Mouse (Mus musculus): Measurements from ENCODE around the gene Tgfa. TPM values are rescaled to one million over a fixed set of nuclear protein-coding genes. Genes with fewer than 3 reads are reported as not detected.

Gene Tgfa
- total and polyA plus RNA-seq, 3 experiments = 7.8 to 9.1 TPM; not detected in 1

DNA sequence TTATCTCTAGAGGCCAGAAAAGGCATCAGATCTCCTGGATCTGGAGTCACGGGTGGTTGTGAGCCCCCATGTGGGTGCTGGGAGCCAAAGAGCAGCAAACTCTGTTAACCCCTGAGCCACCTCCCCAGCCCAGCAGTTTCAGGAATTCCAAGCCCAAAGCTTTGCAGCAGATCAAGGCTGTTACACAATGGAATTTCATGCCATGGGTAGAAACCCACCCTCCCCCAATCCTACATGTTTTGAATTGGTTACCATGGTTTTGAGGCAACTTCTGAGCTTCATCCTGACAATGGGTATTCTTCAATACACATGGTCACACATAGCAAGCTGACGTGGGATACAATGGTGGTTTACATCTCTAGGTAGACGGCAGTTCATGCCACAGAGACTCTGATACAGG, 49.8 kb downstream of the Tgfa start:
- Histone ChIP-seq H3K36me3 (ENCODE audit: control insufficient read depth in 1 of 2, insufficient read depth in 2 of 2, low read length in 2 of 2) (peaks cover 0 to 8% of the 10 kb centered on the region in 2 experiments; a peak in 2 of 4 replicates), H3K27ac (ENCODE audit: control insufficient read depth, low read depth, low read length) (no peak overlapping the region), H3K4me3 (ENCODE audit: control insufficient read depth in 1 of 2, insufficient read depth in 1 of 2, low read depth in 2 of 2, low read length in 2 of 2) (no peak overlapping the region), H3K27me3 (ENCODE audit: control insufficient read depth in 1 of 2, insufficient read depth in 2 of 2, low read length in 2 of 2) (no peaks in the 10 kb centered on the region), H3K9ac (ENCODE audit: control insufficient read depth, low read depth, low read length, poor library complexity, severe bottlenecking) (no peak overlapping the region), H3K9me3 (replicated peaks; ENCODE audit: insufficient read depth, low read length) (no peaks in the 10 kb centered on the region), H3K79me2 (ENCODE audit: control insufficient read depth, insufficient read depth, low read length, poor library complexity) (no peaks in the 10 kb centered on the region), H3K4me1 (ENCODE audit: control insufficient read depth in 1 of 2, insufficient read depth in 2 of 2, low read length in 2 of 2) (peaks cover 2 to 7% of the 10 kb centered on the region in 2 experiments; a peak in 3 of 4 replicates)
- no peak for DNase-seq (ENCODE audit: low read depth, low spot score)
- TF ChIP-seq RCOR1 (IDR thresholded peaks at IDR 0.05; ENCODE audit: low read depth, low read length) (no peak), ZMIZ1 (IDR thresholded peaks at IDR 0.05; ENCODE audit: low read depth, low read length) (no peak), HCFC1 (IDR thresholded peaks at IDR 0.05; ENCODE audit: low read depth, low read length) (no peak), EP300 (IDR thresholded peaks at IDR 0.05; ENCODE audit: low read depth in 1 of 2, low read length in 2 of 2) (peak in 1 of 2 experiments; percentile 32; a peak in 2 of 4 replicates)

DNA sequence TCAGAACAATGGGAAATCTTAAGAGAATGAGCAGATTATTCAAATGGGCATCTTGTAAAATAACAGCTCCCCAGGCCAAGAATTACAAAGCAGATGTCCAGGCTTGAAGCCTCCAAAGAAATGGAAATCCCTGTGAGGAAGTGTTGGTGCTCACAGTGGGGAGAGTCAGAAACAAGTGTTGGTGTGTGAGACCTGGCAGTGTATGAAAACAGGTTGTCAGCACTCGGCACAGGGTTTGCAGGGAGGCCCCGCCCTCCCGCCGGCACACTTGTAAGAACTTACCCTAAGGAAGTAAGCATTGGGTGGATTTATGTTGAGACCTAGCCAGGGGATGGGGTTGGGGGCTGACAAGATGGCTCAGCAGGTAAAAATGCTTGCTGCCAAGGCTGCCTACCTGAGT, 50.9 kb downstream of the Tgfa start:
- Histone ChIP-seq H3K79me2 (ENCODE audit: control insufficient read depth, insufficient read depth, low read length, poor library complexity) (no peaks in the 10 kb centered on the region), H3K27ac (ENCODE audit: control insufficient read depth, low read depth, low read length) (no peak overlapping the region), H3K36me3 (ENCODE audit: control insufficient read depth in 1 of 2, insufficient read depth in 2 of 2, low read length in 2 of 2) (peaks cover 0 to 8% of the 10 kb centered on the region in 2 experiments; a peak in 2 of 4 replicates), H3K27me3 (ENCODE audit: control insufficient read depth in 1 of 2, insufficient read depth in 2 of 2, low read length in 2 of 2) (no peaks in the 10 kb centered on the region), H3K4me1 (ENCODE audit: control insufficient read depth in 1 of 2, insufficient read depth in 2 of 2, low read length in 2 of 2) (peaks cover 2 to 7% of the 10 kb centered on the region in 2 experiments; a peak in 3 of 4 replicates), H3K9ac (ENCODE audit: control insufficient read depth, low read depth, low read length, poor library complexity, severe bottlenecking) (no peak overlapping the region), H3K9me3 (replicated peaks; ENCODE audit: insufficient read depth, low read length) (no peaks in the 10 kb centered on the region), H3K4me3 (ENCODE audit: control insufficient read depth in 1 of 2, insufficient read depth in 1 of 2, low read depth in 2 of 2, low read length in 2 of 2) (no peak overlapping the region)
- TF ChIP-seq USF2 (IDR thresholded peaks at IDR 0.05; ENCODE audit: borderline replicate concordance in 1 of 2, insufficient read depth in 1 of 2, low read depth in 1 of 2, low read length in 2 of 2) (no peak), KAT2A (conservative IDR thresholded peaks at IDR 0.05; ENCODE audit: low read depth, low read length) (no peak), MYB (IDR thresholded peaks at IDR 0.05; ENCODE audit: low read depth, low read length) (no peak), GABPA (IDR thresholded peaks at IDR 0.05; ENCODE audit: low read depth, low read length) (no peak), JUND (IDR thresholded peaks at IDR 0.05; ENCODE audit: low read depth, low read length) (no peak), ELF1 (IDR thresholded peaks at IDR 0.05; ENCODE audit: low read depth, low read length) (no peak), MAFK (IDR thresholded peaks at IDR 0.05; ENCODE audit: borderline replicate concordance, low read depth, low read length) (no peak), POLR2A (IDR thresholded peaks at IDR 0.05; ENCODE audit: control insufficient read depth in 1 of 2, insufficient read depth in 1 of 2, low read depth in 1 of 2, low read length in 2 of 2, poor library complexity in 1 of 2) (no peak), EP300 (IDR thresholded peaks at IDR 0.05; ENCODE audit: low read depth in 1 of 2, low read length in 2 of 2) (no peak), CHD1 (IDR thresholded peaks at IDR 0.05; ENCODE audit: low read depth, low read length) (no peak), HCFC1 (IDR thresholded peaks at IDR 0.05; ENCODE audit: low read depth, low read length) (no peak)
- no peak for DNase-seq (ENCODE audit: low read depth, low spot score)

DNA sequence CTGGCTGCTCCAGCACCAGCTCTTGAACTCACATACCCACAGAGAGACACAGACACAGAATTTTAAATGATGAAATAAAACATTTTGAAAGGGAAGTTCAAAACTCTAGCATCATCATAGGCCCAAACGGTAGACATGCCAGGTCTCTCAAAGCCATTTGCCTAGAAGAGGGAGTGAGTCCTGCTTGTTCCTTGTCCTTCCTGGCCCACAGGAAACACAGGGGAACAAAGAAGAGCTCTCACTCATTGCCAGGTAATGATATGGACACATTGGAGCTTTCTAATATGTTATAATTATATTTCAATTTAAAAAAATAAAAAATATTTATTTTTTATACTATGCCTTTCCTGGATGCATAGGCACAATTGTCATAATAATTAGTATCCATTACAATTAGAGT, 53.5 kb downstream of the Tgfa start:
- Histone ChIP-seq H3K79me2 (ENCODE audit: control insufficient read depth, insufficient read depth, low read length, poor library complexity) (no peaks in the 10 kb centered on the region), H3K9ac (ENCODE audit: control insufficient read depth, low read depth, low read length, poor library complexity, severe bottlenecking) (no peak overlapping the region), H3K4me3 (ENCODE audit: control insufficient read depth in 1 of 2, insufficient read depth in 1 of 2, low read depth in 2 of 2, low read length in 2 of 2) (no peak overlapping the region), H3K9me3 (replicated peaks; ENCODE audit: insufficient read depth, low read length) (no peaks in the 10 kb centered on the region), H3K27me3 (ENCODE audit: control insufficient read depth in 1 of 2, insufficient read depth in 2 of 2, low read length in 2 of 2) (no peaks in the 10 kb centered on the region), H3K4me1 (ENCODE audit: control insufficient read depth in 1 of 2, insufficient read depth in 2 of 2, low read length in 2 of 2) (peaks cover 5 to 12% of the 10 kb centered on the region in 2 experiments), H3K36me3 (ENCODE audit: control insufficient read depth in 1 of 2, insufficient read depth in 2 of 2, low read length in 2 of 2) (peaks cover 0 to 8% of the 10 kb centered on the region in 2 experiments; a peak in 2 of 4 replicates), H3K27ac (ENCODE audit: control insufficient read depth, low read depth, low read length) (no peak overlapping the region)
- DNase-seq (ENCODE audit: low read depth, low spot score) = no peak
- TF ChIP-seq TAL1 (IDR thresholded peaks at IDR 0.05; ENCODE audit: low read length) = no peak
- no peak for TF ChIP-seq BHLHE40 (IDR thresholded peaks at IDR 0.05; ENCODE audit: borderline replicate concordance, low read depth, low read length)
- TF ChIP-seq MYC (IDR thresholded peaks at IDR 0.05; ENCODE audit: low read depth, low read length) = no peak

Measured in MEL (cell line).